Mouse (Mus musculus): ENCODE measurements at regions not wholly inside any gene's neighbourhood (a gene's known extent, or its start where the extent isn't known, plus 50 kb on each side); places are given as distances from the start of the nearest gene placed in this dataset.

GRCm38 (mm10) chr9:117717346-117717745 is 87.6 kb upstream of the Rbms3 start:
- no peak overlapping the region for H3K9ac ChIP-seq (replicated peaks)
- H3K36me3 ChIP-seq: no peaks in the 10 kb centered on the region
- H3K27me3 ChIP-seq: no peaks in the 10 kb centered on the region
- H3K4me1 ChIP-seq: no peaks in the 10 kb centered on the region
- no peaks in the 10 kb centered on the region for H3K9me3 ChIP-seq
- WGBS: 91% methylated on average over 4 of the region's 4 CpGs
- no peak overlapping the region for H3K4me3 ChIP-seq
- H3K4me2 ChIP-seq (replicated peaks): no peak overlapping the region
- ATAC-seq (replicated peaks): no peak
- H3K27ac ChIP-seq (replicated peaks): no peak overlapping the region

DNA sequence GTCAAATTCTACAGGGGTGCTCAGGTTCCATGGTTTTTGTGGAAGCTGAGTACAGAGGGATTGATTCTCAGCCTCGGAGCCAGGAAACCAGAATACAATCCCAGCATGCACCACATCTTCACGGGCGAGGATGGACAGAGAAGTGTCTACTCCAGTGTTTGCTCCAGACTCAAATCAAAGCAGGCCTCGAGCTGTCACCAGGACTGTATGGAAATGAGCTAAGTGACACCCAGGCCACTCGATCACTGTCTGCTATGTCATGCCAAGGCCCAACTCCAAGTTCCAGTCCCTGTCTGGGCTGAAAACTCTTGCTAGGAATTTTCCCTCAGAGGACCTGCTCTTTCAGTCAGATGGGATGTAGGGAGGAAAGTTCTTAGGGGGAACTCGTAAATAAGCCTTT is 86.8 kb upstream of the Rbms3 start:
- Histone ChIP-seq H3K27me3 (no peaks in the 10 kb centered on the region), H3K9me3 (no peaks in the 10 kb centered on the region), H3K4me3 (no peak overlapping the region), H3K4me2 (replicated peaks) (no peak overlapping the region), H3K36me3 (no peaks in the 10 kb centered on the region), H3K4me1 (no peaks in the 10 kb centered on the region), H3K9ac (replicated peaks) (no peak overlapping the region), H3K27ac (replicated peaks) (no peak overlapping the region)
- ATAC-seq (replicated peaks): no peak
- 82% methylated on average over 6 of the region's 6 CpGs for WGBS

- Histone ChIP-seq H3K9ac (replicated peaks) (no peak overlapping the region), H3K9me3 (no peaks in the 10 kb centered on the region), H3K27ac (replicated peaks) (no peak overlapping the region), H3K4me1 (no peaks in the 10 kb centered on the region), H3K27me3 (no peaks in the 10 kb centered on the region), H3K36me3 (no peaks in the 10 kb centered on the region), H3K4me3 (no peak overlapping the region), H3K4me2 (replicated peaks) (no peak overlapping the region)
- no peak for ATAC-seq (replicated peaks)
- 88% methylated on average over 13 of the region's 13 CpGs for WGBS
Observed at GRCm38 (mm10) chr9:117714741-117715675, 85.3 kb upstream of the Rbms3 start.

GRCm38 (mm10) chr9:117713121-117713520 is 83.4 kb upstream of the Rbms3 start:
- H3K36me3 ChIP-seq: no peaks in the 10 kb centered on the region
- H3K27me3 ChIP-seq: no peaks in the 10 kb centered on the region
- no peak for ATAC-seq (replicated peaks)
- no peaks in the 10 kb centered on the region for H3K9me3 ChIP-seq
- no peak overlapping the region for H3K27ac ChIP-seq (replicated peaks)
- H3K4me1 ChIP-seq: no peaks in the 10 kb centered on the region
- H3K4me3 ChIP-seq: no peak overlapping the region
- no peak overlapping the region for H3K9ac ChIP-seq (replicated peaks)
- 78% methylated on average over 4 of the region's 4 CpGs for WGBS
- no peak overlapping the region for H3K4me2 ChIP-seq (replicated peaks)

GRCm38 (mm10) chr9:117711793-117712192 is 82.1 kb upstream of the Rbms3 start:
- Histone ChIP-seq H3K9ac (replicated peaks) (no peak overlapping the region), H3K4me3 (no peak overlapping the region), H3K4me2 (replicated peaks) (no peak overlapping the region), H3K4me1 (no peaks in the 10 kb centered on the region), H3K27ac (replicated peaks) (no peak overlapping the region), H3K27me3 (no peaks in the 10 kb centered on the region), H3K9me3 (no peaks in the 10 kb centered on the region), H3K36me3 (no peaks in the 10 kb centered on the region)
- no peak for ATAC-seq (replicated peaks)
- 83% methylated on average over 5 of the region's 5 CpGs for WGBS

DNA sequence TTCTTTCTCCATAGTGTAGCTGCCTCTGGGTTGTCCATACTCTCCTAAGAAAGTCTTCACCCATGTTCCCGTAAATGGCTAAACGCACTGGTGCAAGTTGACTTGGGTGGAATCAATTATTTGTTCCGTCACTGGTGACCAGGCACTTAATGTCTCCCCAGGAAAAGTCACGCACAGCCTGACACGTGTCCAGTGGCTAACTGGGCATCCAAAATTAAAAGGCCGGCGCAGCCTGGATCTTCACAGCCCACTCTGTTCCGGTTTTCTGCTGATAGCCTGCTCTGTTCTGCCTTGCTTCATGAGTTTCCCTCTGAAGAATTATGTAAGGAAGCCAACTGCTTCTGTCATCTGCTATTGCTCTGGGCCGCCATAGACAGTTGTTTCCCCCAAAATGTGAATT is 81.3 kb upstream of the Rbms3 start:
- no peak for ATAC-seq (replicated peaks)
- Histone ChIP-seq H3K9ac (replicated peaks) (no peak overlapping the region), H3K27ac (replicated peaks) (no peak overlapping the region), H3K27me3 (no peaks in the 10 kb centered on the region), H3K4me2 (replicated peaks) (no peak overlapping the region), H3K9me3 (no peaks in the 10 kb centered on the region), H3K4me3 (no peak overlapping the region), H3K36me3 (no peaks in the 10 kb centered on the region), H3K4me1 (no peaks in the 10 kb centered on the region)
- 90% methylated on average over 9 of the region's 9 CpGs for WGBS

- Histone ChIP-seq H3K9me3 (no peaks in the 10 kb centered on the region), H3K9ac (replicated peaks) (no peak overlapping the region), H3K27ac (replicated peaks) (no peak overlapping the region), H3K27me3 (no peaks in the 10 kb centered on the region), H3K4me1 (no peaks in the 10 kb centered on the region), H3K4me3 (no peak overlapping the region), H3K4me2 (replicated peaks) (no peak overlapping the region), H3K36me3 (no peaks in the 10 kb centered on the region)
- 86% methylated on average over 13 of the region's 13 CpGs for WGBS
- ATAC-seq (replicated peaks): no peak
Observed at GRCm38 (mm10) chr9:117709677-117710076, 80.0 kb upstream of the Rbms3 start.

DNA sequence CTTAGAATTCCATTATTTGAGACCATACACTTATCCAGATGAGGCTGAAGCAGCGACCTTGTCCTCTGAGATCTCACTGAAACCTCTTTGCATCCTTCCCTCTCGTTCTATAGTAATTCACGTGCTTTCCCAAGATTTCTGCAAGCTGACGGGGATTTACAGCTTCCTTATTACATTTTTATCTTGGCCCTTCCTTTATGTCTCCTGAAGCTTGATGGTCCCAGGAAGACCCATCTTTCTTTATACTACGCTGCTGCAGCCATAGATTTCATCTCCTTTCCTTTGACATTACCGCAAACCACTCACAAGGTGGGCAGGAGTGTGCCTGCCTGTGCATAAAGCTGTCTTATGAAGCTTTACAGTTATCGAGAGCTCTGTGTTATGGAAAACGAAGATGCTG is 63.3 kb upstream of the Rbms3 start:
- WGBS: 94% methylated on average over 8 of the region's 8 CpGs
- Histone ChIP-seq H3K9ac (replicated peaks) (no peak overlapping the region), H3K9me3 (no peaks in the 10 kb centered on the region), H3K36me3 (no peaks in the 10 kb centered on the region), H3K4me3 (no peak overlapping the region), H3K27me3 (no peaks in the 10 kb centered on the region), H3K27ac (replicated peaks) (no peak overlapping the region), H3K4me2 (replicated peaks) (no peak overlapping the region), H3K4me1 (no peaks in the 10 kb centered on the region)
- no peak for ATAC-seq (replicated peaks)

DNA sequence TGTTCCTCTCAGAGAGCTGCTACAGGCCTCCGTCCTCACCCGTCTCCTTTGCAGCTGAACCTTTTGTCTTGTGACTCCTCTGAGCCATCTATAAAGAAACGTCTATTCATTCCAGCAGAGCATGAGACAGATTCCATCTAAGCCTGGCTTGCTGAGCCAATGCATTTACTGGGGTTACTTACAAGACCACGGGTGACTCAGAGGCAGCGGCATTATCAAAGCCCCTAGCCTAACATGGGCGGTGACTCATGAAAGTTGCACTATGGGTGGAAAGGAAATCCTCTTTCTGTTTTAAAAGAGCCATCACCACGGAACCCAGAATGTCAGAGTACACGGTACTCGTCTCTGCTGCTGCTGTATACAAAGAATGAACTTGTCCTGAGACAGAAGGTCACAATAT is 62.8 kb upstream of the Rbms3 start:
- Histone ChIP-seq H3K36me3 (no peaks in the 10 kb centered on the region), H3K27me3 (no peaks in the 10 kb centered on the region), H3K9ac (replicated peaks) (no peak overlapping the region), H3K4me2 (replicated peaks) (no peak overlapping the region), H3K9me3 (no peaks in the 10 kb centered on the region), H3K4me1 (no peaks in the 10 kb centered on the region), H3K27ac (replicated peaks) (no peak overlapping the region), H3K4me3 (no peak overlapping the region)
- no peak for ATAC-seq (replicated peaks)
- WGBS: 36% methylated on average over 9 of the region's 9 CpGs

DNA sequence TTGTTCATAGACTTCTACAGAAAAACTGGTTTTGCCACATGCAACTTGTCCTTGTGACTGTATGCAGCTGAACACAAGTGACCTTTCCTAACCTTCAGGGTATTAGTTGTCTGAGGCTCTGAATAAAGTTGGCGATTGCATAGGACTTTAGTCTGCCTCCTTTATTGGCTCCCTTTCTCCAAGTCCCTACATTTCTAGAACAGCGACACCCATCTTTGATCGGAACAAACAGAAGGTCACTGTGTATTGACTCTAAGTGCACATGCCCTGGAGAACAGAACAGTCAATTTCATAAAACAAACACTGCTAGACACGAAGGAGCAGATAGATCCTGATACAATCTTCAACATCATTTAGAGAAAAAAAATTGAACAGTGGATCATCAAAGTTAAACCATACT is 60.2 kb upstream of the Rbms3 start:
- no peak for ATAC-seq (replicated peaks)
- H3K4me1 ChIP-seq: no peaks in the 10 kb centered on the region
- H3K4me3 ChIP-seq: no peak overlapping the region
- WGBS: 84% methylated on average over 4 of the region's 4 CpGs
- H3K27me3 ChIP-seq: no peaks in the 10 kb centered on the region
- no peaks in the 10 kb centered on the region for H3K9me3 ChIP-seq
- H3K27ac ChIP-seq (replicated peaks): no peak overlapping the region
- H3K4me2 ChIP-seq (replicated peaks): no peak overlapping the region
- no peak overlapping the region for H3K9ac ChIP-seq (replicated peaks)
- H3K36me3 ChIP-seq: no peaks in the 10 kb centered on the region

Measured in forebrain, embryonic 15.5 days (tissue).